Mouse (Mus musculus) WW6 (cell line): ENCODE results near the gene Gbp2b.
"Not testable (repeated sequence)": the region's sequence is repeated elsewhere in the genome, so short reads cannot be mapped to it uniquely, and the experiment has no call there.

Source experiments
- DNase-seq: peaks from one replicate; pipeline ENCODE4 v3.0.0-alpha.2; 2013; ENCODE audit warnings: low read depth, low spot score

The Gbp2b gene

DNA sequence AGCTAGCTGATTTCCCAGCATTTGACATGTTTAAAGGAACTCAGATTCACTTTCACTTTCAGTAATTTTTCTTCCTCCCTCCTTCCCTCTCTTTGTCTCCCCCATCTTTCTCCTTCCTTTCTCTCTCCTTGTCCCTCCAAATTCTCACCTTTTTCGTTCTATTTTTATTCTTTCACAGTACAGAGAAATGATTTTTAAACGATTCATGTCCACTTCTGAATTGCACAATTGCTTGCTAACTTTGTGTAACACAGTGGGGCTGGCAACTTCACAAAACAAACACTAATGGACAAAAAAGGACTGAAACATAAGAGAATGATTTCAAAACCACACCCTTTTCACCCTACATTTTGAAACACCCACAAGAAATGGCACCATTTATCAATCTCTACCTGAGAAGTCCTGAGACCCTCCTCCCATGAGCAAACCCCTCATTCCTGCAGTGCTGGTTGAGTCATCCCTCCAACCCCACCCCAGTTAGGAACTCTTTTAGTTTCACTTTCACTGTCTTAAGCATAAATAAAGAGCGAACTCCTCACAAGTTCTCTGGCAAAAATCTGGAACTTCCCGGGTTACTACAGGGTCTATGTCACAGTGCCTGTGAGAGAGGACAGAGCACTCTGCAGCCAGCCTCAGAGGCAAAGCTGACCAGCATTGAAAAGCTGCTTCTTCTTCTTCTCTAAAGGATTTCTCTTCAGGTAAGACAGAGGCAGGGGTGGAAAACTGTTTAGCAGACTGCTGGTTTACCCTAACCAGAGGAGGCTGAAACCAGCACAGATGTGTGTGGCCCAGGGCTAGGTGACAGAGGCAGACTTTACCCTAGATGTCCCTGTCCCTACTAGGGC lies 25.7 kb downstream of the Gbp2b start, which contains the start of gene Gbp2:
Gene Gbp2 (plus strand): TSS at position 492 of the 845 bp plus-strand sequence.
- no peak for DNase-seq

DNA sequence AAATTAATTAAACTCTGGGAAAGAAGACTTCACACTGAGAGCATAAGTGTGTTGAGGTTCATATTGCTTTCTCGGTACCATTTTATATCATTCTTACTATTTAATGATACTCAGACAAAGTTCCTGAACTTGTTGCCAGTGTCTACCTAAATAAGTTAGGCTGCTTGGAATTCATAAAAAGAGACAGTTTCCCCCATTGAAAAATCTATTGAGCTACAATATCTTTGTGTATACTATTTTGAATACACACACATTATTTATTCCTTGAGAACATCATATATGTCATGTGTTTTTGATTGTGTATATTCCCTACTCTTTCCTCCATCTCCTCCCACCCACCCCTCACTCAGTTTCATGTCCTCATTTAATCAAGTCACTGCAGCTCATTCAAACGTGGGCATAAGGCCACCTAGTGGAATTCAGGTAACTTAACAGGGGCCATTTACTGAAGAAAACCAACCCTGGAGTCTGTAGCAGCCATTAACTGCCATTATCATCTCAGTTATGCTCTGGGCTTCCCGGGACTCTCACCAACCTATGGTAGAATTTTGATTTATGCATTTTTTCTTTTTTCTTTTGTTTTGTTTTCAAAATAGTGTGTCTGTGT lies 26.4 kb downstream of the Gbp2b start:
- DNase-seq, result no peak

DNA sequence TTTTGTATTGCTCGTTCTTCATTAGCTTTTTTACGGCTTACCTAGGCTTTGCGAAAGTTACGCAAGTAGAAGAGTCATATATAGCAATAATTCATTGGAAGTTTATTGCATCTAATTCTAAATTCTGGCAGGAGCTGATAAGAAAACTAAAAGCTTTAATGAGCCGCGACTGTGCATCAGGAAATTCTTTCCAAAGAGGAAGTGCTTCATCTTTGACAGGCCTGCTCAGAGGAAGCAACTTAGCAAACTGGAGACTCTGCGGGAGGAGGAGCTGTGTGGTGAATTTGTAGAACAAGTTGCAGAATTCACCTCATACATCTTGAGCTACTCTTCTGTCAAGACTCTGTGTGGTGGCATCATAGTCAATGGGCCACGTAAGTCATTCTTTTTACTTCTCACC lies 35.7 kb downstream of the Gbp2b start:
- no peak for DNase-seq

DNA sequence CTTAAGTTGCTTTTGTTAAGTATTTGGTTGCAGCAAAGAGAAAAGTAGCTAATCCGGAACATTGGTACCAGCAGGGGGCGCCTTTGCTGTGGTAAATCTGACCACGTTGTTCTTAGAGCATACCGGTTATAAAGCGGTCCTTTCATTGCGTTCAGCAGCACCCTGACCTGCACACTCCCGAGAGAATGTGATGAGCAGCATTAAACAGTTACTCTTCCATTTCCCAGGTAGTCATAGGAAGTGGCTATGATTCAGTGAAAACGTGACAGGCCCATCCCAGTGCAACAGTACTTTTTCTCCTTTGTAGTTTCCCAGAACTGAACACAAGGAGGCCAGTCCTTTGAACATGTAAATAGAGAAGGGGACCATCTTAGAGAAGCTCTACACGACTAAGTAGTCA lies 45.6 kb downstream of the Gbp2b start:
- DNase-seq, result peak; percentile 70

DNA sequence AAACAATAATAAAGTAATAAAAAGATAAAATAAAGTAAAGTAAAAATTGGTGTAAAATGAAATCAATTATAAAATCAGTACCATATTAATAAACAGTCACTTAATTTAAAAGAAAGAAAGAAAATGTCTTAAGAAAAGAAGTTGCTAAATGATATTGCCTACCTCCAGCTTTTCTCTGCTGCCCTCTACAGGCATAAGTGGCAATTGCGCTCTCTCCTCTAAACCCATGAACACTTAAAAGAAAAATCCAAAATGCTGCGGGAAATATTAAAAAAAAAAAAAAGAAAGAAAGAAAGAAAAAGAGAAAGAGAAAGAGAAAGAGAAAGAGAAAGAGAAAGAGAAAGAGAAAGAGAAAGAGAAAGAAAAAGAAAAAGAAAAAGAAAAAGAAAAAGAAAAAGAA lies 51.3 kb downstream of the Gbp2b start:
- DNase-seq, result not testable (repeated sequence)

DNA sequence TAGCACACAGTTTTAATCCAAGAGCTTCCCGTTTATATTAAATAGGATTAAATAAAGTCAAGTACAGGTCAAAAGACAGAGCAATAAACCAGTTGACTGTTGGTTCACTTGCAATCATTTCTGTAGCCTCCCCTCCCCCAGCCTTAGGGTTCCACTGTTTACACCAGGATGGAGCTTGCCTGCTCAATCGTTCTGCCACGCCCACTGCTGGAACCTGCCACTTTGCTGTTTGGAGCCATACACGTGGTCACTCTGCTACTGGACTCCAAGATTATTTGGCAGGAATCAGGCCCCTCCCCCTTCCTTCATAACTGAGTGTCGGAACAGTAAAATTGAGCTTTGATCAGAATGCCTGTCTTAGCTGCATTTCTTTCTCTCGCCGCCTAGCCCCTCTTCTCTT lies 53.2 kb downstream of the Gbp2b start:
- not testable (repeated sequence) for DNase-seq

DNA sequence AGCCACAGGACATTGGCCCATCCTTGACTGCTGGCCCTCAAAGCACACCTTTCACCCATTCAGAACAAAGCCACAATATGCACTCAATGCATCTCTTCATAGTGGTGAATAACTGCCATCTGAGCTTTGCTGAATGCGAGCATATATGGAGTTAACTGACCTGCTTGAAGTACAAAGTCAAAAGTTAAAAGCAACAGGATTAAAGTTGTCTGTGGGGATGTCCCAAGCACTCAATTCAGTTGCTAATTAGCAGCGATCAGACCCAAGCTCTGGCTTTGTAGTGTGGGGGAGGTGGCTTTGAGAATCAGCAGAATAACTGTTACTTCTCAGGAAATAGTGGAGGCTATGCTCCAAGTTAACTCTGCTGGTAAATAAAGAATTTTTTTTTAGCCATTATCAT lies 55.6 kb downstream of the Gbp2b start:
- DNase-seq, result peak; percentile 70

DNA sequence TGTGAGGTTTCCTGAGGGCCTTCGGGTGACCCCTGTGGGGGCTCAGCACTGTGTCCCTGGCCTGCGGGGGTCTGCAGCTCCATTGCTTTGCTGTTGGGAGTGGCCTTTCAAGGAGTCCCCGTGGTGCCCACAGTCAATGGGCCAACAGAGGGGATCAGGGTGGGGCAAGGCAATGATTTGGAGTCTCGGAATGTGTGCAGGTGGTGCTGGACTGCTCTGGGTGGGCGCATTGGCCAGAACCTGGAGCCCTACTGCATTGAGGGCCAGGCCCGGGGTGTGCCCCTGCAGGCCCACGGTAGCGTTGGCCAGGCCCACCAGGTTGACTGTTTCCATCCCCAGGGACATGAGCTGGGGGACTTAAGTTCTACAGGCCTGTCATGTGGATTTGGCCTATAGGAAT lies 70.1 kb downstream of the Gbp2b start:
- DNase-seq, result no peak
